Mouse (Mus musculus) hematopoietic multipotent progenitor cell, adult 10-12 weeks (in vitro differentiated cells): ENCODE measurements around the gene Rnf216. TPM values are rescaled to one million over a fixed set of nuclear protein-coding genes. Genes with fewer than 3 reads are reported as not detected.

Experiments
- polyA plus RNA-seq: library from polyadenylated mRNA; stranded (reverse); fragments of >175 nt; gene quantifications from 2 replicates; pipeline ENCODE4 v1.2.3, GENCODE M21; 2012; ENCODE audit warnings: low replicate concordance

The Rnf216 gene
- polyA plus RNA-seq, result 32.8 and 34.2 TPM in 2 replicates

DNA sequence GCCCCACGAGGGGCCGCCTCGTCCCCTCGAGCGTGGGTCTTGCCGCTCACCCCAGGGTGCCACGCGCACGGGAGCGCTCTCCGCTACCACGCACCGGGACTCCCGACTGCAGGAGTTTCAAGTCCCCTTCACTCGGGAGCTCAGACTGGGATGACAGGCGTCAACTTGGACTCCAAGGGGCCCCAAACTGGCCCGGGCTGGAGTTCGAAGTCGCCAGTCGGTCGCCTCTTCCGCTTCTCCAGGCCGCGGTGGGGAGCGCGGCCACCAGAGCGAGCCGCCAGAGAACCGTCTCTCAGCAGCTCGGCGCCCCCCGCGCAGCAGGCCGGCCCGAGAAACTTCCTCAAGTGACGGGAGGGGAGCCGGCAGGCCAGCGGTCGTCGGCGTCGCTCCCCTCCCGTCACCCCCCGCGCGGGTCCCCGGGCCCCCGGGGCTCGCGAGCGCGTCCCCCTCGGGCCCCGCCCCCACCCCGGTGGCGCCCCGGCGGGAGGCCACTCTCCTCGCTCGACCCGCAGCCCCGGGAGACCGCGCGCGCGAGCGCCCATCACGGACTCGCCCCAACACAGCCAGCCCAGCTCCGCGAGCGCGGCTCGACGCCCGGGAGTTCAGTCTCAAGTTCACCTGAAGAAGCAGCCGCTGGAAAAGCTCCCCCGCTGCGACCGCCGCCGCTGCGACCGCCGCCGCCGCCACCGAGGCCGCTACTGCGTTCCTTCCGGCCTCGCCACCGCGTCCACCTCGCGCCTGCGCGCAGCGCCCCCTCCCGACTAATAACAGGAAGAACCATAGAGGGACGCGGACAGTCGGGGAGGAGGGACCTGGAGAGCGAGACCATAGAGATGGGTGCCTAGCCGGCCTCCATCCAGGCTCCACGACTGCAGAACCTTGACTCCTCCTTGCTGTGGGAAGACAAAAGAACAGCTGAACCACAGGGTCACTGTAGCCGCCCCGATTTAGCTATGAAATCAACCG, at the start of gene Rnf216:
TSS of gene Rnf216 (minus strand) at position 714 of the 966 bp plus-strand sequence.

GRCm38 (mm10) chr5:143147481-143147880, 34.7 kb upstream of the Rnf216 start, which contains the start of gene Olfr718-ps1:
TSS of gene Olfr718-ps1 (minus strand) at chr5:143147581.

DNA sequence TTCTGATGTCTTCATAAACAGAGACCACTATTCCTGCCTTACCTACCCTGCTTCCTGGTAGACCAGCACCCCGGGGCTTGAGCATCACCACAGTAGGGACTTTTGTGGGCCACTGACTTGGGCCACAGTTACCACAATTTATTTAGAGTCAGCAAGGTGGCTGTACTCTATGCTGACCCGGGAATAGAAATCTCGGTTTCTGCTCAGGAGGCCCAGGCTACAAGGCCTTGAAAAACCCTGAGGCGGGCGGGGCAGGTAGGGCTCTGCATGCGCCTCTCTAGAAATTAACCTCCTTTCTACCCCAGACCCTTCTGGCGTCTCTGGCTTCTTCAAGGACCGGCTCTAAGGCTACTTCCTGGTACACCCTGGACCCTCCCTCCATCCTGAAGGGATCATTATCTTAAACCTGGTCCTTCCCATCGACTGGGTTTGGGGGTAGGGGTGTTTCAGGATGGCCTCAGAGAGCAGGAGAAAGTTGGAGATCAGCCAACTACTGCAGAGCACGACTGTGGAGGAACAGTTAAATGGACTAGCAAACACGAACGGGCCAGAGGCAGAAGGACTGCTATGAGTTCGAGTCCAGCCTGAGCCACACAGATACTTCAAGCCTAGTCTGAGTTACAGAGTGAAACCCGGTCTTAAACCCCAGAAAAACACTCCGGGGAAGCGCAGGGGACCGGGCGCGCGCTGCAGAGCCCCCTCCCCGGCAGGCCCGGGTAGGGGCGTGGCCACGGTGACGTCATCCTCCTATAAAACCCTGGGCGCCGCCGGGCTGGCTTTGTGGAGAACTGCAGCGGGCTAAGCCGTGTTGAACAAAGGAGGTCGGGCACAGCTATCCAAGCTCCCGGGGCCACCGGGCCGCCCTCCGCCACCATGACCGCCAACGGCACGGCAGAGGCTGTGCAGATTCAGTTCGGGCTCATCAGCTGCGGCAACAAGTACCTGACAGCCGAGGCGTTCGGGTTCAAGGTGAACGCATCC, 152.9 kb downstream of the Rnf216 start, which contains the start of gene Fscn1:
TSS of gene Fscn1 (plus strand) at position 768 of the 981 bp plus-strand sequence.

Other genes starting within 250 kb of the Rnf216 start
- gene Fbxl18, start 217.6 kb downstream of the Rnf216 start, polyA plus RNA-seq, result 11.9 and 15.4 TPM in 2 replicates
- 2,420 and 12,039 TPM in 2 replicates for gene Actb, start 206.2 kb downstream of the Rnf216 start, polyA plus RNA-seq
- gene Fscn1, start 152.7 kb downstream of the Rnf216 start, polyA plus RNA-seq, result 35.4 and 126 TPM in 2 replicates
- not detected in 2 replicates for gene Olfr718-ps1, start 34.6 kb upstream of the Rnf216 start, polyA plus RNA-seq
- 2.1 and 2.4 TPM in 2 replicates for gene Rbak, start 67.8 kb upstream of the Rnf216 start, polyA plus RNA-seq
- not detected in 2 replicates for gene Spdye4b, start 68.0 kb upstream of the Rnf216 start, polyA plus RNA-seq
- not detected in 2 replicates for gene Spdye4a, start 113.9 kb upstream of the Rnf216 start, polyA plus RNA-seq
- gene Zfp12, start 122.2 kb upstream of the Rnf216 start, polyA plus RNA-seq, result 4.7 and 5.5 TPM in 2 replicates
- gene Zfp316, start 157.0 kb upstream of the Rnf216 start, polyA plus RNA-seq, result 7.1 and 13.7 TPM in 2 replicates
- 0.11 TPM in 1 of 2 replicates, not detected in the other for gene Zfp853, start 180.6 kb upstream of the Rnf216 start, polyA plus RNA-seq
- 58.1 and 79.3 TPM in 2 replicates for gene E130309D02Rik, start 202.4 kb upstream of the Rnf216 start, polyA plus RNA-seq
- 29.8 and 78.4 TPM in 2 replicates for gene Zdhhc4, start 216.3 kb upstream of the Rnf216 start, polyA plus RNA-seq
- not detected in 2 replicates for gene Grid2ip, start 244.3 kb upstream of the Rnf216 start, polyA plus RNA-seq